Mouse (Mus musculus) intestine, postnatal 0 days (tissue): ENCODE data around the gene Fam43a. TPM values are rescaled to one million over a fixed set of nuclear protein-coding genes. Genes with fewer than 3 reads are reported as not detected.

Source experiments
- ATAC-seq: fragments of 200-750 bp; cut with Nextera tagmentation; 2 replicates; pipeline ENCODE4 v1.8.0; 2017; ENCODE audit warnings: mild to moderate bottlenecking, moderate TSS enrichment, moderate library complexity
- H3K27ac ChIP-seq: fragments of 300-500 bp; sonication (generic); 2 replicates; pipeline ENCODE4 v1.5.1; 2014; ENCODE audit warnings: mild to moderate bottlenecking, low read depth, low read length, moderate library complexity
- H3K27me3 ChIP-seq: fragments of 300-500 bp; sonication (generic); replicated peaks from 2 replicates; pipeline ENCODE4 v1.6.1; 2014; ENCODE audit warnings: low read length, mixed read lengths; ENCODE audit not compliant: control insufficient read depth, insufficient read depth
- H3K36me3 ChIP-seq: fragments of 300-500 bp; sonication (generic); 2 replicates; pipeline ENCODE4 v1.6.1; 2014; ENCODE audit warnings: mild to moderate bottlenecking, moderate library complexity; ENCODE audit not compliant: control insufficient read depth, insufficient read depth
- H3K4me1 ChIP-seq: fragments of 300-500 bp; sonication (generic); replicated peaks from 2 replicates; pipeline ENCODE4 v1.6.1; 2014; ENCODE audit warnings: antibody characterized with exemption, low read length, mixed read lengths; ENCODE audit not compliant: control insufficient read depth, insufficient read depth
- H3K4me2 ChIP-seq: fragments of 300-500 bp; sonication (generic); replicated peaks from 2 replicates; pipeline ENCODE4 v1.6.1; 2014; ENCODE audit warnings: low read depth, mild to moderate bottlenecking, moderate library complexity
- H3K4me3 ChIP-seq: fragments of 300-500 bp; sonication (generic); 2 replicates; pipeline ENCODE4 v1.5.1; 2014; ENCODE audit warnings: low read depth, low read length
- H3K9ac ChIP-seq: fragments of 300-500 bp; sonication (generic); 2 replicates; pipeline ENCODE4 v1.6.1; 2014; ENCODE audit warnings: mild to moderate bottlenecking, low read depth, low read length
- H3K9me3 ChIP-seq: fragments of 300-500 bp; sonication (generic); 2 replicates; pipeline ENCODE4 v1.6.1; 2016; ENCODE audit warnings: mixed run types; ENCODE audit not compliant: control insufficient read depth
- CTCF ChIP-seq: sonication (generic); IDR thresholded peaks from 2 replicates; pipeline ENCODE4 v1.5.1; 2016; ENCODE audit warnings: low read depth, mild to moderate bottlenecking, control low read depth, antibody characterized with exemption, moderate library complexity
- WGBS: fragments of 180-500 bp; shearing (Covaris S2); extraction: QIAGEN DNeasy Blood & Tissue Kit; methylation state at CpG from one replicate; pipeline ENCODE4 v1.1.7; 2014; 5-methylcytosine and 5-hydroxymethylcytosine counted together
- polyA plus RNA-seq: library from polyadenylated mRNA; unstranded; fragments of >200 nt; fragmentation: Nextera tagmentation; extraction: Ambion mirVana; gene quantifications from 2 replicates; pipeline ENCODE4 v1.2.1, GENCODE M21; 2015

The Fam43a gene
- polyA plus RNA-seq, 1 experiment from 2014 or later, result 5.9 TPM

DNA sequence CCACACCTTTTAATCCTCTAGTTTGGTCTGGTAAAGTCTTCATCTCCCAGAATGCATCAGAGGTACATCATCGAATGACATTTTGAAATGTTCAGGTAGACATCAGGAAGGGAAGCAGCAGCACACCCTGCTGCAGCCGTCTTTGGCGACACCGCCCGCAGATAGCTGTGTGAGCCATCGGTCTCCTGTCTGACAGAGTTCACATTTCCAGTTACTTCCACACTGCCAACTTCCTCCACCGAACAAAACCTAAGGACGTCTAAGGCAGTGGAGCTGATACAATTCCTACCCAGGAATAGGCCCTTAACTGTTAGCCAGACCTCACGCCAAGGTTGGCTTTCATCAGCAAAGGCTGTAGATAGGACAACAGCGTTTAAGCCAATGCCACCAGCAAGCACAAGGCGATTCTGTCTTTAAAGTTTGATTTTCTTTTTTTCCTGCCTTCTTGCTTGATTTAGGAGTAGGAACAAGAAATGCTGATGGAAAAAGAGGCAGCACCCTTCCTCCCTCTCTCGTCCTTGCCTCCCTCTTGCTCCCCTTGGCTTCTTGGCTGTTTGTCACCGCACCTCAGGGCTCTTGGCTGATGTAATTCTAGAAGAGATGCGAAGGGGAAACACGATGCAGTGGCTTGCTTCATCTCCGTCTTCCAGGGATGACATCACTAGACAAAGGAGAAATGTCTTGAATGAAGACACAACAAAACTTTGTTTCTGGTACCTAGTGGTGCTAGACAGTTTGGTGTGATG lies 4.7 kb downstream of the Fam43a start:
- WGBS, result 75% methylated on average over 16 of the region's 16 CpGs
- no peaks in the 10 kb centered on the region for H3K4me1 ChIP-seq
- H3K4me2 ChIP-seq, result no peak overlapping the region
- no peaks in the 10 kb centered on the region for H3K9me3 ChIP-seq
- H3K27ac ChIP-seq, result no peak overlapping the region
- no peak overlapping the region for H3K9ac ChIP-seq
- no peak for ATAC-seq
- no peak overlapping the region for H3K4me3 ChIP-seq
- TF ChIP-seq CTCF, result no peak
- peaks cover 19% of the 10 kb centered on the region for H3K27me3 ChIP-seq
- no peaks in the 10 kb centered on the region for H3K36me3 ChIP-seq

DNA sequence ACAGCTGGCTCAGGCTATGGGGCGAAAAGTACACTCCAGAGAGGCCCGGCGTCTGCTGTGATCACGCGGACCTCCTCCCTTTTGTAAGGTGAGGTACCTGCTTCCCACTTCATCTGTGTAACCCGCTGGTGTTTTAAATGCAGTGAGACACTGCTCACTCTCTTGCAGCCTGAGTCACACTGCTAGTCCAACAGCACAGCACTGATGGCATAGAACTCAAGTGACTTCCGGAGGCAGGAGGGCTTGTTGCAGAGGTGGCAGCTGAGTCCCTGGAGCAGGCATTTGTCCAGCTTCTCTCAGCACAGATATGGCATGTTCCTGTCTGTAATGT lies 5.2 kb downstream of the Fam43a start:
- Histone ChIP-seq H3K27me3 (peaks cover 19% of the 10 kb centered on the region), H3K9me3 (no peaks in the 10 kb centered on the region), H3K36me3 (no peaks in the 10 kb centered on the region), H3K4me2 (no peak overlapping the region), H3K9ac (no peak overlapping the region), H3K4me3 (no peak overlapping the region), H3K27ac (no peak overlapping the region), H3K4me1 (no peaks in the 10 kb centered on the region)
- no peak for ATAC-seq
- no peak for TF ChIP-seq CTCF
- 75% methylated on average over 7 of the region's 7 CpGs for WGBS

DNA sequence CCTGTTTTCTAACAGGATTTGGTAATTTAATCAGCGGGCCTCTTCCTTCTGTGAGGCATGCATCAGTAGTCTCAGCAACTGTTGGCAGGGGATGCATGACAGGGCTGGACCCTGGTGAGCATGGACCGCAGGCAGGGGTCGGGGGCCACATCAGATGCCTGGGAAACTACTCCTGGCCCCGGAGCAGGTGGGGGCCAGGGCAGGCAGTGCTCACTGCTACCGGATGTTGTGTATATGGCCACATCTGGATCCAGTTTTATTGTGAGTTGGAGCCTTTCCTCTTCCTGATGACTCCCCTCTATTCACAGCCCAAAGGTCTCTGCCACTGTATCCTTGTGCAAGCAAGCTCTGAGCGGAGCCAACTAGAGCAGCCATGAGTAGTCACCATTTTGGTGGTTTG lies 6.0 kb downstream of the Fam43a start:
- WGBS, result 73% methylated on average over 6 of the region's 6 CpGs
- Histone ChIP-seq H3K27ac (no peak overlapping the region), H3K9me3 (no peaks in the 10 kb centered on the region), H3K4me1 (no peaks in the 10 kb centered on the region), H3K27me3 (peaks cover 15% of the 10 kb centered on the region), H3K4me2 (no peak overlapping the region), H3K36me3 (no peaks in the 10 kb centered on the region), H3K4me3 (no peak overlapping the region), H3K9ac (no peak overlapping the region)
- ATAC-seq, result no peak
- no peak for TF ChIP-seq CTCF

DNA sequence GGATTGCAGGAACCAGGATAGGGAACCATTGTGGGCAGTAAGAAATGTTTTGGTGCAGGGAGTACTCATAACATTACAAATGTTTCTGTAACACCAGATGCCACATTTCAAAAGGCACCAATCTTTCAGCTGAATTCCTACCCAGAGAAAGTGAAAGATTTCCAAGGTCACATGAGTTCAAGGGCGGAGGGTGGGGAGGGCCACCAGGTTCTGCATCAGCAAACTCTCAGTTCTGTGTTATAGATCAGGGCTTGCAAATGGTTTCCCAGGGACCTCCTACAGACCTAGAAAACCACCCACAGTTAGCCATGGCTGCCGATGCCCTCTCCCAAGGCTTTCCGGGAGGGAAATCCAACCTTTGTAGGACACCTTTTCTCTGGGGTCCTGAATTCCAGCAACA lies 8.3 kb downstream of the Fam43a start:
- no peaks in the 10 kb centered on the region for H3K27me3 ChIP-seq
- no peaks in the 10 kb centered on the region for H3K36me3 ChIP-seq
- H3K27ac ChIP-seq, result no peak overlapping the region
- no peaks in the 10 kb centered on the region for H3K4me1 ChIP-seq
- 80% methylated on average over 3 of the region's 3 CpGs for WGBS
- no peak overlapping the region for H3K4me3 ChIP-seq
- ATAC-seq, result no peak
- no peaks in the 10 kb centered on the region for H3K9me3 ChIP-seq
- no peak for TF ChIP-seq CTCF
- no peak overlapping the region for H3K9ac ChIP-seq
- H3K4me2 ChIP-seq, result no peak overlapping the region

DNA sequence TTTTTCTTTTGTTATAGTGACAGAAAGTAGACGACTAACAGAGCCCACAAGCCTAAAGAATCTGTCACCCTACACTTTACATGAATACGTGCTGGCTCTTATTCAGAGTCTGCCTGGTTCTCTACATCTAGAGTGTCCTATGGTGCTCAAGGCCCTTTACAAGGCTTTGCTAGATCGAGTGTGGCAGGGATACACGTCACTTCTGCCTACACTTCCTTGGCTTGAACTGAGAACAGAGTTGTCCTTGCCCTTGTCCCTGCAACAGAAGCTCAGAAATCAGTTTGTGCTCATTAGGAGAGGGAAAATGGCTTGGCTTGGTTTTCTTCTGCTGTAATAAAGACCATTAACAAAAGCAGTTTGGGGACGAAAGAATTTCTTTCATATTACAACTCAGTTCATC lies 11.8 kb downstream of the Fam43a start:
- H3K27ac ChIP-seq, result no peak overlapping the region
- WGBS, result 71% methylated on average over 5 of the region's 5 CpGs
- TF ChIP-seq CTCF, result no peak
- H3K4me3 ChIP-seq, result no peak overlapping the region
- no peaks in the 10 kb centered on the region for H3K36me3 ChIP-seq
- H3K27me3 ChIP-seq, result no peaks in the 10 kb centered on the region
- no peaks in the 10 kb centered on the region for H3K9me3 ChIP-seq
- H3K4me2 ChIP-seq, result no peak overlapping the region
- no peaks in the 10 kb centered on the region for H3K4me1 ChIP-seq
- no peak overlapping the region for H3K9ac ChIP-seq
- ATAC-seq, result no peak

DNA sequence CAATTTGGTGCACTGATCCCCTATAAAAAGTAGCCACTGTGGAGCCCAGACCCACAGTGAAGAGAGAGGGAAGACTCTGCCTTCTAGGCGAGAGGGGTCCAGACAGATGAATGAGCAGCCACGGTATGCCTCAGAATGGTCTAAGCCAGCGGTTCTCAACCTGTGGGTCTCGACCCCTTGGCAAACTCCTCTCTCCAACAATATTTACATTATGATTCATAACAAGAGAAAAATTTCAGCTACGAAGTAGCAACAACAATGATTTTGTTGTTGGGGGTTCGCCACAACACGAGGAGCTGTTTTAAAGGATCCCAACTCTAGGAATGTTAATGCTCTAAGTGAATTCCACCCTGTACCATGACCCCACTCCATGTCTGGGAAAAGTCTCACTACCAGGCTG lies 13.6 kb downstream of the Fam43a start:
- no peaks in the 10 kb centered on the region for H3K9me3 ChIP-seq
- TF ChIP-seq CTCF, result no peak
- no peak overlapping the region for H3K4me3 ChIP-seq
- no peak for ATAC-seq
- no peak overlapping the region for H3K4me2 ChIP-seq
- no peaks in the 10 kb centered on the region for H3K27me3 ChIP-seq
- H3K4me1 ChIP-seq, result no peaks in the 10 kb centered on the region
- WGBS, result 62% methylated on average over 7 of the region's 7 CpGs
- no peaks in the 10 kb centered on the region for H3K36me3 ChIP-seq
- no peak overlapping the region for H3K27ac ChIP-seq
- H3K9ac ChIP-seq, result no peak overlapping the region

DNA sequence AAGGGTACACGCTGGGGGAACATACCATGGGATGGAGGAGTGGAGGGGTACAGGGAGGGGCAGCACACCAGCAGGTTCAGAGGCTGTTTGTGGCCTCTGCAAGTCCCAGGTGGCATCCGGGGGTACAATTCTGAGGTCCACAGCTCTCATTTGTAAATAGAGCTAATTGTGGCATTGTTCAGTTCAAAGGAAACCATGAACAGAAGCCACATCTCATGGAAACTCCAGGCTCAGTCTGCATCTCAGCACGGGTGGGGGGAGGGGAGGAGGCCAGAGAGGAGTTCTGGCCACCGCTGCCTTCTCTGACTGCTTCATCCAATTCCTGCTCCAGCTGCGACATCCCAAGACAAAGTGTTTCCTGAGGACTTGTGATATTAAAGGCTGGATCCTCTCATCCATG lies 14.6 kb downstream of the Fam43a start:
- Histone ChIP-seq H3K4me3 (no peak overlapping the region), H3K9me3 (no peaks in the 10 kb centered on the region), H3K36me3 (no peaks in the 10 kb centered on the region), H3K4me1 (no peaks in the 10 kb centered on the region), H3K27ac (no peak overlapping the region), H3K27me3 (no peaks in the 10 kb centered on the region), H3K4me2 (no peak overlapping the region), H3K9ac (no peak overlapping the region)
- no peak for TF ChIP-seq CTCF
- no peak for ATAC-seq
- WGBS, result 49% methylated on average over 5 of the region's 5 CpGs
